Mouse (Mus musculus): ENCODE data around the gene Gm13275. TPM values are rescaled to one million over a fixed set of nuclear protein-coding genes. Genes with fewer than 3 reads are reported as not detected.
"Not testable (repeated sequence)": the region's sequence is repeated elsewhere in the genome, so short reads cannot be mapped to it uniquely, and the experiment has no call there.

The Gm13275 gene
- polyA plus RNA-seq, 1 experiment from 2014 or later: not detected

- Histone ChIP-seq H3K27ac (ENCODE audit: poor library complexity, severe bottlenecking) (peak overlapping the region; percentile 60; the same call in 1 of the 2 replicates), H3K4me2 (peak overlapping the region; percentile 57), H3K4me3 (peak overlapping the region; percentile 31; the same call in 1 of the 2 replicates)
- not testable (repeated sequence) for H3K36me3 ChIP-seq; H3K27me3 ChIP-seq (replicated peaks); ATAC-seq (ENCODE audit: insufficient number of reproducible peaks, low FRiP score); H3K9me3 ChIP-seq (replicated peaks); H3K9ac ChIP-seq; H3K4me1 ChIP-seq (replicated peaks)
- 2% methylated on average over 41 of the region's 42 CpGs for WGBS
These were observed 30.8 kb upstream of the Gm13275 start for GRCm38 (mm10) chr4:88763384-88764018.

GRCm38 (mm10) chr4:88773534-88773933 lies 20.8 kb upstream of the Gm13275 start, which contains the start of gene Gm13290:
TSS of gene Gm13290 (plus strand) at chr4:88773834.
- not testable (repeated sequence) for H3K4me2 ChIP-seq; ATAC-seq (ENCODE audit: insufficient number of reproducible peaks, low FRiP score)

GRCm38 (mm10) chr4:88776622-88777021 lies 17.7 kb upstream of the Gm13275 start, which contains the start of gene Gm13289:
TSS of gene Gm13289 (plus strand) at chr4:88776922.
- H3K27me3 ChIP-seq (replicated peaks); H3K4me3 ChIP-seq; H3K4me2 ChIP-seq; H3K9me3 ChIP-seq (replicated peaks); H3K27ac ChIP-seq (ENCODE audit: poor library complexity, severe bottlenecking); ATAC-seq (ENCODE audit: insufficient number of reproducible peaks, low FRiP score); H3K9ac ChIP-seq; H3K4me1 ChIP-seq (replicated peaks); H3K36me3 ChIP-seq: not testable (repeated sequence)
- WGBS: no CpG with 5 or more reads among the region's 29 CpGs

More at GRCm38 (mm10) chr4:88773534-88773933, 20.8 kb upstream of the Gm13275 start, which contains the start of gene Gm13290:
- not testable (repeated sequence) for H3K27ac ChIP-seq (ENCODE audit: poor library complexity, severe bottlenecking); H3K9me3 ChIP-seq (replicated peaks); H3K27me3 ChIP-seq (replicated peaks); H3K4me1 ChIP-seq (replicated peaks); H3K4me3 ChIP-seq; H3K9ac ChIP-seq; H3K36me3 ChIP-seq
- no CpG with 5 or more reads among the region's 32 CpGs for WGBS

GRCm38 (mm10) chr4:88779550-88779949 lies 14.7 kb upstream of the Gm13275 start, which contains the start of gene Gm13272:
TSS of gene Gm13272 (plus strand) at chr4:88779850.
- H3K9ac ChIP-seq; H3K9me3 ChIP-seq (replicated peaks); H3K4me1 ChIP-seq (replicated peaks); ATAC-seq (ENCODE audit: insufficient number of reproducible peaks, low FRiP score); H3K4me3 ChIP-seq; H3K36me3 ChIP-seq; H3K4me2 ChIP-seq; H3K27ac ChIP-seq (ENCODE audit: poor library complexity, severe bottlenecking); H3K27me3 ChIP-seq (replicated peaks): not testable (repeated sequence)
- no CpG with 5 or more reads among the region's 29 CpGs for WGBS

- not testable (repeated sequence) for H3K36me3 ChIP-seq; ATAC-seq (ENCODE audit: insufficient number of reproducible peaks, low FRiP score); H3K4me1 ChIP-seq (replicated peaks); H3K27me3 ChIP-seq (replicated peaks); H3K9ac ChIP-seq; H3K9me3 ChIP-seq (replicated peaks); H3K4me3 ChIP-seq; H3K4me2 ChIP-seq; H3K27ac ChIP-seq (ENCODE audit: poor library complexity, severe bottlenecking)
- WGBS: 43% methylated on average over 16 of the region's 18 CpGs
These were observed 14.0 kb upstream of the Gm13275 start for GRCm38 (mm10) chr4:88780320-88780719.

- H3K4me3 ChIP-seq: peak within 1 kb of the TSS; percentile 31; the same call in 1 of the 2 replicates
- not testable (repeated sequence) for H3K27me3 ChIP-seq (replicated peaks); H3K4me1 ChIP-seq (replicated peaks); ATAC-seq (ENCODE audit: insufficient number of reproducible peaks, low FRiP score); H3K36me3 ChIP-seq; H3K9ac ChIP-seq; H3K9me3 ChIP-seq (replicated peaks)
- 15% methylated on average over 5 of the region's 7 CpGs for WGBS
- H3K27ac ChIP-seq (ENCODE audit: poor library complexity, severe bottlenecking): peak within 1 kb of the TSS; percentile 51; the same call in 1 of the 2 replicates
- H3K4me2 ChIP-seq: peak within 1 kb of the TSS; percentile 62
These were observed 12.5 kb upstream of the Gm13275 start, which contains the start of gene Ifnz for GRCm38 (mm10) chr4:88781831-88782230. TSS of gene Ifnz (plus strand) at chr4:88782131.

GRCm38 (mm10) chr4:88782335-88782734 lies 12.0 kb upstream of the Gm13275 start:
- Histone ChIP-seq H3K4me3 (peak overlapping the region; percentile 31; the same call in 1 of the 2 replicates), H3K27ac (ENCODE audit: poor library complexity, severe bottlenecking) (peak overlapping the region; percentile 51; the same call in 1 of the 2 replicates), H3K4me2 (peak overlapping the region; percentile 62)
- H3K9ac ChIP-seq; ATAC-seq (ENCODE audit: insufficient number of reproducible peaks, low FRiP score); H3K36me3 ChIP-seq; H3K27me3 ChIP-seq (replicated peaks); H3K9me3 ChIP-seq (replicated peaks); H3K4me1 ChIP-seq (replicated peaks): not testable (repeated sequence)
- WGBS: 0% methylated on average over 9 of the region's 31 CpGs

GRCm38 (mm10) chr4:88785409-88785808 lies 8.9 kb upstream of the Gm13275 start, which contains the start of gene Gm13276:
TSS of gene Gm13276 (plus strand) at chr4:88785709.
- WGBS: no CpG with 5 or more reads among the region's 27 CpGs
- not testable (repeated sequence) for H3K9me3 ChIP-seq (replicated peaks); H3K4me1 ChIP-seq (replicated peaks); H3K4me3 ChIP-seq; H3K36me3 ChIP-seq; H3K27me3 ChIP-seq (replicated peaks); H3K9ac ChIP-seq; ATAC-seq (ENCODE audit: insufficient number of reproducible peaks, low FRiP score); H3K4me2 ChIP-seq; H3K27ac ChIP-seq (ENCODE audit: poor library complexity, severe bottlenecking)

- not testable (repeated sequence) for H3K9me3 ChIP-seq (replicated peaks); H3K27me3 ChIP-seq (replicated peaks); H3K9ac ChIP-seq; H3K36me3 ChIP-seq; H3K27ac ChIP-seq (ENCODE audit: poor library complexity, severe bottlenecking); ATAC-seq (ENCODE audit: insufficient number of reproducible peaks, low FRiP score); H3K4me1 ChIP-seq (replicated peaks); H3K4me3 ChIP-seq; H3K4me2 ChIP-seq
- WGBS: 0% methylated on average over 4 of the region's 28 CpGs
These were observed 5.9 kb upstream of the Gm13275 start, which contains the start of gene Gm13277 for GRCm38 (mm10) chr4:88788402-88788801. TSS of gene Gm13277 (plus strand) at chr4:88788632.

- H3K27ac ChIP-seq (ENCODE audit: poor library complexity, severe bottlenecking); H3K27me3 ChIP-seq (replicated peaks); H3K4me2 ChIP-seq; ATAC-seq (ENCODE audit: insufficient number of reproducible peaks, low FRiP score); H3K9ac ChIP-seq; H3K4me3 ChIP-seq; H3K9me3 ChIP-seq (replicated peaks); H3K36me3 ChIP-seq; H3K4me1 ChIP-seq (replicated peaks): not testable (repeated sequence)
- no CpG with 5 or more reads among the region's 28 CpGs for WGBS
These were observed 3.0 kb upstream of the Gm13275 start, which contains the start of gene Gm13278 for GRCm38 (mm10) chr4:88791250-88791649. TSS of gene Gm13278 (plus strand) at chr4:88791550.

GRCm38 (mm10) chr4:88797097-88797496 lies 2.8 kb downstream of the Gm13275 start, which contains the start of gene Gm13279:
TSS of gene Gm13279 (plus strand) at chr4:88797397.
- not testable (repeated sequence) for H3K9me3 ChIP-seq (replicated peaks); H3K27ac ChIP-seq (ENCODE audit: poor library complexity, severe bottlenecking); H3K4me2 ChIP-seq; H3K27me3 ChIP-seq (replicated peaks); H3K36me3 ChIP-seq; H3K4me1 ChIP-seq (replicated peaks); ATAC-seq (ENCODE audit: insufficient number of reproducible peaks, low FRiP score); H3K9ac ChIP-seq; H3K4me3 ChIP-seq
- no CpG with 5 or more reads among the region's 28 CpGs for WGBS
